Mouse (Mus musculus) heart, embryonic 13.5 days (tissue): ENCODE measurements around the gene Birc5. TPM values are rescaled to one million over a fixed set of nuclear protein-coding genes. Genes with fewer than 3 reads are reported as not detected.

Experiments used
- polyA plus RNA-seq: library from polyadenylated mRNA; unstranded; fragments of >200 nt; fragmentation: Nextera tagmentation; extraction: Ambion mirVana; gene quantifications from 2 replicates; pipeline ENCODE4 v1.2.1, GENCODE M21; 2015

The Birc5 gene
- polyA plus RNA-seq, 1 experiment from 2014 or later, result 228 TPM

Other genes with a start within 250 kb of the Birc5 start
- 6.0 TPM in 2 replicates for gene Tnrc6c, start 195.0 kb upstream of the Birc5 start, polyA plus RNA-seq
- gene Tmc8, start 67.2 kb upstream of the Birc5 start, polyA plus RNA-seq, result 2.5 and 3.0 TPM in 2 replicates
- 22.2 and 26.9 TPM in 2 replicates for gene Tmc6, start 67.1 kb upstream of the Birc5 start, polyA plus RNA-seq
- gene 6030468B19Rik, start 51.6 kb upstream of the Birc5 start, polyA plus RNA-seq, result 1.3 and 2.3 TPM in 2 replicates
- gene Gm20708, start 39.6 kb upstream of the Birc5 start, polyA plus RNA-seq, result 0.78 and 1.3 TPM in 2 replicates
- 74.8 and 75.6 TPM in 2 replicates for gene Syngr2, start 39.6 kb upstream of the Birc5 start, polyA plus RNA-seq
- gene Afmid, start 23.3 kb upstream of the Birc5 start, polyA plus RNA-seq, result 12.6 and 12.7 TPM in 2 replicates
- 97.6 and 109 TPM in 2 replicates for gene Tk1, start 23.2 kb upstream of the Birc5 start, polyA plus RNA-seq
- gene Tmem235, start 11.5 kb downstream of the Birc5 start, polyA plus RNA-seq, result not detected in 2 replicates
- gene Tha1, start 24.2 kb downstream of the Birc5 start, polyA plus RNA-seq, result 4.6 and 5.4 TPM in 2 replicates
- gene Socs3, start 120.8 kb downstream of the Birc5 start, polyA plus RNA-seq, result 4.9 and 8.5 TPM in 2 replicates
- 25.7 and 26.6 TPM in 2 replicates for gene Pgs1, start 137.0 kb downstream of the Birc5 start, polyA plus RNA-seq